Mouse (Mus musculus) lung, postnatal 4 days (tissue): ENCODE measurements around the gene Olfr851.

Experiments used
- DNase-seq, 2 experiments: peaks; one replicate each; pipeline ENCODE4 v3.0.0; 2021

Gene Olfr851

GRCm38 (mm10) chr9:19492995-19493394 lies at the start of gene Olfr851:
Olfr851 (plus strand) TSS chr9:19493295.
- no peak for DNase-seq

- no peak for DNase-seq
These were observed 14.9 kb upstream of the Olfr851 start, which contains the start of gene Olfr850 for GRCm38 (mm10) chr9:19478148-19478547. Olfr850 (minus strand) TSS chr9:19478248.

- no peak for DNase-seq
These were observed 47.9 kb downstream of the Olfr851 start, which contains the start of gene Olfr853 for GRCm38 (mm10) chr9:19540976-19541375. Olfr853 (minus strand) TSS chr9:19541076.
